In the genomic region with DNA sequence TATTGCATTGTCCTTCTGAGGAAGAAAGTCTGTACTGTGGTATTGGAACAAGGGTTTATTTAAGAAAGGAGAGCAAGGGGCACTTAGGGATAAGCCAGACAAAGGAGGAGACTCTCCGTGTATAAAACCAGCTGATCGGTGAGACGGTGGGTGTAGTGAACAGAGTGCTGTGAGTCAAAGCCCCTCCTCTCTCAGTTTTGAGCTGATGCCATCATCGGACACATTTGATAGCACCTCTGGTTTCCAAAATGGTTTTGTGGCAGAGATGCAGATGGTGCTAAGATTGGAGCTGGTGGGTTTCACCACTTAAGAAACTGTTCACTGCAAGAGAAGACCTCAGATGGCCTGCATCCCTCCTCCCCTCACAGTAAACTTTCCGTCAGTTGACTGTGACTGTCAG, we compare ENCODE assay signal across 11 mouse cellular contexts. TPM values are rescaled to one million over a fixed set of nuclear protein-coding genes. Genes with fewer than 3 reads are reported as not detected.
DNase-seq lines count a peak whose midpoint lies in the region; ATAC-seq and TF ChIP-seq lines count a peak whose summit lies in the region.
"Had no signal": no experiment of that assay in that cellular context is flagged by ENCODE, and none has a peak within 500 bp of the region (broad histone marks: within the 10 kb centered on the region; RNA-seq: fewer than 3 reads in every experiment).

No protein-coding gene starts in this region.

- 61% methylated on average over 5 of the region's 5 CpGs for WGBS in embryonic facial prominence, embryonic 12.5 days
- 62% methylated on average over 5 of the region's 5 CpGs for whole genome bisulfite sequencing in forebrain, embryonic 16.5 days
- WGBS in neural tube, embryonic 14.5 days = 67% methylated on average over 5 of the region's 5 CpGs

- H3K4me1 ChIP-seq in embryonic facial prominence, embryonic 12.5 days = peaks cover 29% of the 10 kb centered on the region
- peaks cover 21% of the 10 kb centered on the region for H3K4me1 ChIP-seq in forebrain, embryonic 16.5 days (replicated peaks; ENCODE audit: control insufficient read depth, insufficient read depth, low read length)
- H3K4me1 ChIP-seq in neural tube, embryonic 14.5 days (ENCODE audit: control insufficient read depth, insufficient read depth, low read length) = peaks cover 13% of the 10 kb centered on the region; the same call in 1 of the 2 replicates
- H3K4me1 ChIP-seq: liver, embryonic 15.5 days had no signal

- intact Hi-C loops in left cerebral cortex, adult 2 months (cut with DNase I) = no loop called here
- intact Hi-C loops in left cerebral cortex, postnatal 10 days (cut with DNase I) = no loop called here

- H3K4me3 ChIP-seq in left cerebral cortex, adult 2 months = peak overlapping the region; percentile 75
- H3K4me3 ChIP-seq in embryonic facial prominence, embryonic 12.5 days = peak overlapping the region; percentile 61; the same call in 1 of the 2 replicates
- H3K4me3 ChIP-seq in forebrain, embryonic 16.5 days (replicated peaks; ENCODE audit: low read length) = peak overlapping the region; percentile 67
- H3K4me3 ChIP-seq in neural tube, embryonic 14.5 days (ENCODE audit: low read depth, low read length) = peak overlapping the region; percentile 52
- H3K4me3 ChIP-seq: liver, embryonic 15.5 days had no signal

- no peak overlapping the region for H3K9ac ChIP-seq in embryonic facial prominence, embryonic 12.5 days
- H3K9ac ChIP-seq in forebrain, embryonic 16.5 days (replicated peaks; ENCODE audit: low read depth, low read length) = no peak overlapping the region
- 0 out of 2 replicates have a peak overlapping the region, but pooled peaks have one; percentile 22 for H3K9ac ChIP-seq in neural tube, embryonic 14.5 days (replicated peaks; ENCODE audit: low read depth, low read length)
- H3K9ac ChIP-seq: liver, embryonic 15.5 days had no signal

- H3K36me3 ChIP-seq in embryonic facial prominence, embryonic 12.5 days = no peaks in the 10 kb centered on the region
- H3K36me3 ChIP-seq in forebrain, embryonic 16.5 days (ENCODE audit: control insufficient read depth, insufficient read depth) = no peaks in the 10 kb centered on the region
- no peaks in the 10 kb centered on the region for H3K36me3 ChIP-seq in neural tube, embryonic 14.5 days (ENCODE audit: control insufficient read depth, insufficient read depth, low read length)
- H3K36me3 ChIP-seq: liver, embryonic 15.5 days had no signal

- H3K27me3 ChIP-seq in embryonic facial prominence, embryonic 12.5 days = peaks cover 36% of the 10 kb centered on the region
- H3K27me3 ChIP-seq in forebrain, embryonic 16.5 days (replicated peaks; ENCODE audit: control insufficient read depth, insufficient read depth, low read length) = peaks cover 17% of the 10 kb centered on the region; the same call in 1 of the 2 replicates
- peaks cover 13% of the 10 kb centered on the region for H3K27me3 ChIP-seq in neural tube, embryonic 14.5 days (ENCODE audit: control insufficient read depth, insufficient read depth, low read length)

- H3K4me2 ChIP-seq in embryonic facial prominence, embryonic 12.5 days (replicated peaks) = peak overlapping the region; percentile 93
- peak overlapping the region; percentile 67 for H3K4me2 ChIP-seq in forebrain, embryonic 16.5 days (ENCODE audit: low read length)
- peak overlapping the region; percentile 86 for H3K4me2 ChIP-seq in neural tube, embryonic 14.5 days (ENCODE audit: low read depth, low read length)
- H3K4me2 ChIP-seq: liver, embryonic 15.5 days had no signal

- no peaks in the 10 kb centered on the region for H3K9me3 ChIP-seq in embryonic facial prominence, embryonic 12.5 days
- H3K9me3 ChIP-seq in forebrain, embryonic 16.5 days (ENCODE audit: control insufficient read depth, low read length) = 0 out of 2 replicates have a peak, but pooled peaks cover 2% of the 10 kb centered on the region
- H3K9me3 ChIP-seq in neural tube, embryonic 14.5 days (ENCODE audit: control insufficient read depth, low read length) = no peaks in the 10 kb centered on the region
- H3K9me3 ChIP-seq: liver, embryonic 15.5 days had no signal

- ATAC-seq in embryonic facial prominence, embryonic 12.5 days (ENCODE audit: insufficient number of reproducible peaks, insufficient read depth, low FRiP score, low TSS enrichment) = no peak
- ATAC-seq in forebrain, embryonic 16.5 days = no peak
- no peak for ATAC-seq in neural tube, embryonic 14.5 days (ENCODE audit: low read depth)
- ATAC-seq in erythroid progenitor cell, adult 5-6 weeks (replicated peaks; ENCODE audit: low FRiP score, poor library complexity, severe bottlenecking) = no peak
- ATAC-seq in megakaryocyte progenitor cell, adult 5-6 weeks (replicated peaks; ENCODE audit: poor library complexity) = no peak

- DNase-seq in left cerebral cortex, adult 2 months (ENCODE audit: extremely low spot score in 1 of 2, low spot score in 2 of 2) = no peak
- DNase-seq in left cerebral cortex, postnatal 10 days (ENCODE audit: extremely low spot score in 1 of 2, low spot score in 2 of 2) = no peak
- DNase-seq: adrenal gland, postnatal 36 days; layer of hippocampus, adult 9-11 months had no signal

- peak overlapping the region; percentile 96 for H3K27ac ChIP-seq in left cerebral cortex, adult 2 months
- H3K27ac ChIP-seq in embryonic facial prominence, embryonic 12.5 days = no peak overlapping the region
- H3K27ac ChIP-seq in forebrain, embryonic 16.5 days (ENCODE audit: low read length) = no peak overlapping the region
- no peak overlapping the region for H3K27ac ChIP-seq in neural tube, embryonic 14.5 days (ENCODE audit: low read depth, low read length)
- H3K27ac ChIP-seq: liver, embryonic 15.5 days had no signal

- TF ChIP-seq CTCF in left cerebral cortex, adult 2 months (IDR thresholded peaks at IDR 0.05) = no peak

RNA-seq across cellular contexts. Expression of a gene that starts 2.6 kb away (rescaled TPM):
- 10 to 100 TPM; 90.0 to 91.1 TPM for total RNA-seq in left cerebral cortex, adult 2 months (2021)
- 10 to 100 TPM; 45.4 to 50.5 TPM for total RNA-seq in left cerebral cortex, postnatal 10 days (2021)
- 23.2 and 23.8 TPM in 2 replicates for polyA plus RNA-seq in embryonic facial prominence, embryonic 12.5 days (2016; fragmentation: Nextera tagmentation; extraction: Ambion mirVana)
- polyA plus RNA-seq in forebrain, embryonic 16.5 days (2015; fragmentation: Nextera tagmentation; extraction: Ambion mirVana) = 18.7 and 20.5 TPM in 2 replicates
- 17.0 and 23.7 TPM in 2 replicates for polyA plus RNA-seq in neural tube, embryonic 14.5 days (2014; fragmentation: Nextera tagmentation; extraction: Ambion mirVana)
- total RNA-seq in erythroid progenitor cell, adult 5-6 weeks (2015; ENCODE audit: low replicate concordance) = not detected in 2 replicates
- not detected in 2 replicates for total RNA-seq in erythroid progenitor cell, adult 5-6 weeks (2017; ENCODE audit: low replicate concordance)
- total RNA-seq in megakaryocyte progenitor cell, adult 5-6 weeks (2015) = not detected in 2 replicates
- total RNA-seq in megakaryocyte progenitor cell, adult 5-6 weeks (2017) = not detected in 2 replicates
- total RNA-seq: MEL had no signal

Comparison
In these comparisons a context has a peak if more than half of its experiments do, and no peak if none do; other contexts are left out.
1. RNA of a gene that starts 2.6 kb away (total RNA-seq): 90.0 to 91.1 TPM in left cerebral cortex, adult 2 months and 45.4 to 50.5 TPM in left cerebral cortex, postnatal 10 days; not detected in erythroid progenitor cell, adult 5-6 weeks and not detected in megakaryocyte progenitor cell, adult 5-6 weeks; every median in the first group is over 10 times any median in the second.
2. Peak in every context shown above with its lines, with median percentiles within 50 percentile points of each other: H3K4me3 ChIP-seq and H3K4me2 ChIP-seq.